Mouse (Mus musculus) layer of hippocampus, adult 18-20 months (tissue): ENCODE measurements around the gene Ccdc155. TPM values are rescaled to one million over a fixed set of nuclear protein-coding genes. Genes with fewer than 3 reads are reported as not detected.

Source experiments
- DNase-seq, 2 experiments: peaks; one replicate each; pipeline ENCODE4 v3.0.0; 2022; ENCODE audit warnings: low spot score in 2 of 2
- microRNA-seq, 2 experiments: library from miRNA; unstranded; fragments of <30 nt; microRNA quantifications; one replicate each; pipeline ENCODE4 v1.2.0; 2021
- total RNA-seq, 2 experiments: library from RNA; stranded (reverse); gene quantifications; 2 replicates each; pipeline ENCODE4 v1.2.3; 2021

Ccdc155 gene
- total RNA-seq, 2 experiments from 2014 or later: 2.2 to 3.4 TPM

DNA sequence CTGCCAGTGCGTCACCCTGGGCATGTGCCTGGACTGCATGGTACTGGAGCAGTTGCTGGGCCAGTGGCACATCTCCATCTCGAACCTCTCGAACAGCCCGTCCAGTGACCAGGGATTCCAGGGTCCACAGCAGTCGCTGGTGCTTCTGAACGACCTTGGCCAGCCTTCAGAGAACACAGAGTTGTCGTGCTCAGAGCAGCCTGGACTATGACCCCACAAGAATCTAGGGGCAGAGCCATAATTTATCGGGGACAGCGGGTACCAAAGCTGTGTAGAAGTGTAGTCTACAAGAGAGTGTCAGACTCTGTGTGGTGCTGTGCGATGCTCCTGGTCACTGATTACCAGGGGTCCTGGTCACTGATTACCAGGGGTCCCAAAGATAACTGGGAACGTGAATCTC is 56.8 kb downstream of the Ccdc155 start:
- DNase-seq: no peak

DNA sequence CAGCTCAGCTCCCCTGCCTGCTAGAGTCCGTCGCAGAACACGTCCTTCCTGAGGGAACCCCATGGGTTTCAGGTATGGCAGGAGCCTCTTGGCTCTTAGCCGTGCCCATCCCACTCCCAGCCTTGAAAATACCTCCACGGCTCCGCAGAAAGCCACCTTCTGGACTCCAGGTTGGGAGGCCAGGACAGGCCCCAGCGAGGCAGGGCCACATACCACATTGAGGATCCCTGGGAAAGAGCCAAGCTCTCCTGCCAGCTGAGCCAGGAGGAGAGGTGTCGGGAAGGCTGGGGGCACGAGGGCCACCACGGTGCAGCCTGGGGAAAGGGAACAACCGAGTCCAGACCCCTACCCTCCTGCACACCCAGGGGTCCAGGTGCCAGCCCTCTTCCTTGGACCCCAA is 57.4 kb downstream of the Ccdc155 start:
- no peak for DNase-seq

DNA sequence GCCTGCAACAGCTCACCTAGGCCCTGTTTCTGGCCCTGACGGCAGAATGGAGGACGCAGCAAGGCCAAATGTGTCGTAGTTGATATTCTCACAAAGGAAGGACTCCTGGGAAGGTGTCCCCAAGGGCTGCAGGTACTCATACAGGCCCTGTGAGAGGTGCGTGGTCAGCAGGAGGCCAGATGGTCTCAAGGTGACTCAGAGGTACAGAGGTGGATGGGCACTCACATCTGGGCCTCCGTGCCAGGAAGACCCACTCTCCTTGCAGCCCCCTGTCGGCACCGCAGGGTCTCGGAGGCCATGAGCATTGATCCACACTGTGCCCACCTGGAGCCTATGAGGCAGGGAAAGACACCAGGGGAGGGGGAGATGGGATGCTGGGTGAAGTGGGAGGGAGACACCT is 59.2 kb downstream of the Ccdc155 start:
- DNase-seq: no peak

DNA sequence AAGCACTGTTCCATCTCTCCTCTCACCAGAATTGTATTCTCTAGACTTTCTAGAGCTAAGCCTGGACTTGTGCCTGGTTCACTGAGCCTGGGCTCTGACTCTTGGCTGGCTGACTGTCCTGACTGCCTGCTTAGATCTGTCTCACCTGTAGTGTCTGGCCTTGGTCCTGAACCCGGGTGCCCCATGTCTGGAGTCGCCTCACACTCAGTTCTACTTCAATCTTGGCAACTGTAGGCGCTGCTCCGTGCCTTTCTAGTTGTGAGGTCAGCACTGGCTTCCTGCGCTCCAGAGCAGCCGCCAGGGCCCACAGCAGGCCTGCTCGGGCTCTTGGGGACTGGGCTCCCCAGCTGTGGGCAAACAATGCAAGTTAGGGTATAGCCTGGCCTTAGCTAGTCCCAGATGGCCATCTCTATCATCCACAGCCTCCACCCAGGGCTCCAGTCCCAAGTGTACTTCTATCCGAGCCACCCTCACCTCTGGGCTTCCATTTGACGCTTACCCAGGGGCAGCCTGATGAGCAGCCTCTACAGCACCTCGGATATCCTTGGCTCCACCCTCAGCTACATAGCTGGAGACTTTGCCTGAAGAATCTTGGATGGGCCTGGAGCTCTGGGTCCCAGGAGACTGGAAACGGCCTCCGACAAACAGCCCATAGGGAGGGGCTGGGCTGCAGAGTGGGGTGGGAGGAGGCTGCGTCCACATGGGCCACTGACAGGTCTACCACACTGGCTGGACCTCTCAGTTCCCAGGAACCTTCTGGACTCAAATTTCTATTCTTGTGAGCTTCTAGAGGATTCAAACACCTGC is 60.1 kb downstream of the Ccdc155 start:
- DNase-seq: no peak

DNA sequence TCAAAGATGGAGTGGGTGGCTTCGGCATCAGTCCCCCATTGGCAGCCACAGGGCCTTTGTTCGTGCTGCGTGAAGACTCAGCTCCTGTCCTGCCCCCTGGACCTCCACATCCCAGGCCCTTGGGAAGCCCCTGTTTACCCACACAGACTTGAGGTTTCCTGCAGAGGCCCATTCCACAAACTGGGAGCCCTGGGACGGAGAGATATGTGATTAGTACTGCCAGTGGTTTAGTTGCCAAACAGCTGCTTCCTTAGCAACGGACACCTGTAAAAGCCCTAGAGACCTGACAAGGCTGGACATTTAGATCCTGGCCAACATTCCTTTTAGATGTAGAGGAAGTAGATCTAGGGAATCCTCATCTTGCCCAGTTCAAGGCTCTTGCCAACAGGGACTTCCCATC is 62.8 kb downstream of the Ccdc155 start:
- no peak for DNase-seq

DNA sequence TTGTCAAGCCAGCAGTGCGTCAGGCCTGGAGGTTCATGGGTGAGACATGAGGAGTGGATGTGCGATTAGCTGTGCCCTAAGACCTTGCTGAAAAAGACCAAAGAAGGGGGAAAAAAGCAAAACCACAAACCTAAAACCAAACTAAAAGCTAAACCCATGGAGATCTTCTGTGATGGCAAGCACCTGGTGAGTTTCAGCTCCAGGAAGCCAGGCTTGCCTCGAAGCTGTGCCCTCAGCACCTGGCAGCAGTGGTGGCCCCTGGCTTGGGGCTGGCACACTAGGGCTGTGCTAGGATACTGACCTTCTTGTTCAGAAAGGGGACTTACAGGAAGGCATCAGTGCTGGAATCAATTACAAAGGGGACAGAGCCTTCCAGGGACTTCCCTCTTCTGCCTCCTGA is 63.4 kb downstream of the Ccdc155 start:
- DNase-seq: no peak

DNA sequence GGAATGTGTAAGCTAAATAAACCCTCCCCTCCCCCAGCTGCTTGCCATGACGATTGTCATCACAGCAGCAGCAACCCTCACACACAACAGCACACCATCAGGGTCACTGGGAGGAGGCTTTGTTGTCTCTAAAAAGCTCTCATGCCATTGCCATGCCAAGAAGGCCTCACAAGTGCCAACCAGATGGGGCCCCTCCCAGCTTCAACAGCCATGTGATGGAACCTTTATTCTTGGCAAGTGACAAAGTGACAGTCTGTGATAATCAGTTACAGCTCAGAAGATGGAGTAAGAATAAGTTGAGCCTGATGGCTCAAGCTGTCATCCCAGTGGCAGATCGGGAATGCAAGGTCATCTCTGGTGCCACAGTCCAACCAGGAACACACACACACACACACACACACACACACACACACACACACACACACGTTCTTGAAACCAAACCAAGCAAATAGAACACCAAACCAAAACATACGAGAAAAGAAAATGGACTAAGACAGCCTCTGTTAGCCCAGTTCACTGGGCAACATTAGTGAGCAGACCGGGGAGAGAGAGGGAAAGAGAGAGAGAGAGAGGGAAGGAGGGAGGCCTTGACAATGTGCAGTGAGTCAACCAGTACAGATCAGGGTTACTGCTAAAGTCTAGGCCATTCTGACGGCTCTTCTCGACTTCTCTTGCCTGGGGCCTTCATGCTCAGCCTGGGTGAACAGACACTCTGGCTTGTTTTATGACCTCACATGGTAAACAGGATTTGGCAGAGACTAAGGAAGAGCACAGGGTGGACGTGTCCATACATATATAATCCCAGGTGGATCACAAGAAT is 64.6 kb downstream of the Ccdc155 start:
- DNase-seq: no peak

DNA sequence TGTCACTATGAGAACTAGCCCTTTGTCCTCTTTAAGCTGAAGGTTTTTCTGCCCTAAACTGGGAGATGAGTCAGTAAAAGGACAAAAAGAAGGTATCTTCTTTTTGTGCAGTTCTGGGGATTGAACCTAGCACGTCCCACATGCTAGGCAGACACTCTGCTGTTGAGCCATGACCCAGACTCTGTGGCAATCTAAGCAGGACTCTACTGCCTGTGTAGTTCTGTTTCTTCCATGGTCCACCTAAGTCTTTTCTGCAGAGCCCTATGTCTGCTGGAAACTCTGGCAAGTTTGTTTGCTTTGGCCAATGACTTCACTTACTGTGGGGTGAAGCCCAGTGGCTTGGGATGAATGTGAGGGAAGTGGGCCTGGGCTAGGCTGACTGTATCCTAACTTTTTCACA is 66.3 kb downstream of the Ccdc155 start:
- no peak for DNase-seq

DNA sequence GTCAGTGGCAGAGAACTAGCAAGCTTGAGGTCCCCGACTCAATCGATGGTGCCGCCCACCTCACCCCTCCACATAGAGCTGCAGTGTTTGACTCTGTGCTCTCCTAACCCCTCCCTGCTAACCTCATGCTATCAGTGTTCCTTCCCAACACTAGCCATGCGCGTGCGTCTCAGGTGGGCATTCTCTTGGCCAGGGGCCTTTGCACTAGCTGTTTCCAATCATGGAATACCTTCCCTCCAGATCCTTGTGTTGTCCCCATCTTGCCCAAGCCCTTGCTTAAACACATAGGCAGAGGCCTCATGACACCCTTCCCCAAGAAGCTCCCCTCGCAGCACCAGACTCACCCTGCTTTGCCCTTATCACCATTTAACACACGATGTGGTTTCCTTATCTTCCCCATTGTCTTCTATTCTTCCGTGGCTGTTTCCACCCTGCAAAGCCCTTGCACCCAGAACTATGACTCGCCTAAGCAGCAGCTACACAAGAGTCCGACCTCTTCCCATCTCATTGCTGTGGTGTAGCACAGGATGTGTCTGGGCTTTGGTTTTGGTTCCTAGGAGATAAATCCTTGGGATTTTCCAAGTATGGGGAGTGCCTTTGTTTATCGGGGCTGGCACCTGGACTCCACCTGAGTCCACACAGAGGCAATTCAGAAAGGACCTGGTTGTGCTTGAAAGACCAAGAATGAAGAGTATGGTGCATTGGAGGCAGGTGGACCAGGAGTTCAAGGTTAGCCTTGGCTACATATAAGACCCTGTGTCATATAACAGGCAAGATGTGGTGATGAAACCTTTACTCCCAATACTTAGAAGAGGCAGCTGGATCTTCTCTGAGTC is 67.3 kb downstream of the Ccdc155 start:
- DNase-seq: no peak

DNA sequence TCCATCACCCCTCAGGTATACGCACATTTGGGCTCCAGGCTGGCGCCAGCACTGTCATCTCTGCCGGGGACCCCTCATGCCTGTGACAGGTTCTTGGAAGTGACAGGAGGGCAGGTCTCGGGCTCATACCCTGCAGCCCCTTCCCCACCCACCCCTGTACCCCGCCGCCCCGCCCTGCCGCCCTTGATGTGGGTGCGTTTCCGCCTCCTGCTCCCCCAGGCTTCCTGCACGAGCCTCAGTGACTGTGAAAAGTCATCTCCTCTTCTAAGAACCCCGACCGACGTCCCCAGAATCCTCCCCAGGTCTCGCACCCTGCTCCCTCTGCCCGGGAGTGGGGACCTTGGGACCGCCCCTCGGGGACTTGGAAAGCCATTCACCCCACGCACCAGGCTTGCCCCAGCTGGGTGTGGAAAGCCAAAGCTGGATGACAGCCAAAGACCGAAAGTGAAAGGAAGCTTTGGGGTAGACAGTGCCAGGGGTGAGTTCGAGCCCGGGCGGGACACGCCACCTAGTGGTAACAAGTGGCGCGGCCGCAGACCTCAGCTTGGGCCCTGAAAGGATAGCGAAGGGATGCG is 68.6 kb downstream of the Ccdc155 start, which contains the start of the genes Gm45713 and Flt3l:
Gm45713 (minus strand) TSS at position 239 of the 575 bp plus-strand sequence.
Flt3l (minus strand) TSS at position 440 of the 575 bp plus-strand sequence.
- DNase-seq: peak; percentile 84 to 93

DNA sequence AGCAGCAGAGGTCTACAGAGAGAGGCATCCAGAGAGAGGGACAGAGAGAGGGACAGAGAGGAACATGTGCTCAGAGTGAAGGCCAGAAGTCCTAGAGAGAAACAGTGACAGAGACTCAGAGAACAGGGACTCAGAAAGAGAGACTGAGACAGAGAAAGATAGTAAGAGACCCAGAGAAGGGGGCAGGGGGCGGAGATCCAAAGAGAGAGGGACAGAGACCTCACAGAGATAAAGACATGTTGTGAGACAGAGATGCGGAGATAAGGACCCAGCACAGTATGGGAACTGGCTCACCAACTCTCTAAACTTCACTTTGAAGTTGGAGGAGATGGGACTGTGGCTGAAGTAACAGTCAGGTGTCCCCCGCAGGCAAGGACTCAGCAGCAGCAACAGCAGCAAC is 69.3 kb downstream of the Ccdc155 start:
- no peak for DNase-seq

DNA sequence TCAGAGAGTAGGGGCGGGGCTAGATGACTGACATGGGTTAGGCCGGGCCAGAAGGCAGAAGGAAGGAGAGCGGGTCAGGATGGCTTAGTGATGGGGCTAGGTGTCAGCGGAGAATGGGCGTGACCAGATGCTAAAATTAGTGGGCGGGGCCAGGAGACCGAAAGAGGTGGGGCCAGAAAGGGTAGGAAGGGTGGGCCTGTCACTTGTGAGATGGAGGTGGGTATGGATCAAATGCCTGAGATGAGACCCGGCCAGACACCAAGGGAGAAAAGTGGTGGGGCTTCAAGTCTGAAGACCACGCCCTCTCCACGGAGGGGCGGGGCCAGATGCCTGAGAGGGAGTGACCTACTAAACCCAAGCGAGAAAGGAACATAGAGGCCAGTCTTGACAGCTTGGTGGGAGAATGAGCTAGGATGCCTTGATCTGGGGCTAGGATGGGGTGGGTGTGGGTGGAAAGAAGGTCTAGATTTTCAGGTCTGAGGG is 70.1 kb downstream of the Ccdc155 start:
- no peak for DNase-seq

Small RNA genes lying within 50 kb of the gene (microRNA-seq; reads per million reads assigned to microRNA genes)
- gene Mir7055: 2.0 to 3.9 reads per million in 2 experiments

Other genes with a start within 250 kb of the Ccdc155 start
- gene Cpt1c, start 230.0 kb downstream of the Ccdc155 start, total RNA-seq: 100 to 1,000 TPM; 129 to 136 TPM
- 100 to 1,000 TPM; 172 to 183 TPM for gene Prmt1, start 218.3 kb downstream of the Ccdc155 start, total RNA-seq
- 10 to 100 TPM; 41.5 to 43.7 TPM for gene Irf3, start 207.2 kb downstream of the Ccdc155 start, total RNA-seq
- 1 to 10 TPM; 3.1 TPM for gene Bcl2l12, start 206.2 kb downstream of the Ccdc155 start, total RNA-seq
- gene Scaf1, start 188.5 kb downstream of the Ccdc155 start, total RNA-seq: 100 to 1,000 TPM; 159 to 168 TPM
- gene Rras, start 186.9 kb downstream of the Ccdc155 start, total RNA-seq: 10 to 100 TPM; 11.6 to 12.9 TPM
- gene Prr12, start 152.0 kb downstream of the Ccdc155 start, total RNA-seq: 10 to 100 TPM; 75.7 to 77.5 TPM
- 10 to 100 TPM; 50.8 to 57.6 TPM for gene Nosip, start 142.5 kb downstream of the Ccdc155 start, total RNA-seq
- gene Prrg2, start 142.2 kb downstream of the Ccdc155 start, total RNA-seq: 1 to 10 TPM; 5.9 TPM
- 1 to 10 TPM; 7.4 to 8.5 TPM for gene Rcn3, start 112.7 kb downstream of the Ccdc155 start, total RNA-seq
- gene Fcgrt, start 101.0 kb downstream of the Ccdc155 start, total RNA-seq: 10 to 100 TPM; 14.8 to 18.7 TPM
- 100 to 1,000 TPM; 481 to 486 TPM for gene Rps11, start 80.5 kb downstream of the Ccdc155 start, total RNA-seq
- gene Rpl13a, start 76.1 kb downstream of the Ccdc155 start, total RNA-seq: 100 to 1,000 TPM; 866 to 870 TPM
- gene Gm45713, start 68.7 kb downstream of the Ccdc155 start, total RNA-seq: not detected
- gene Flt3l, start 68.5 kb downstream of the Ccdc155 start, total RNA-seq: 1 to 10 TPM; 6.9 to 9.5 TPM
- gene Pih1d1, start 50.6 kb downstream of the Ccdc155 start, total RNA-seq: 10 to 100 TPM; 43.2 to 44.5 TPM
- gene Aldh16a1, start 50.3 kb downstream of the Ccdc155 start, total RNA-seq: 10 to 100 TPM; 11.4 to 16.3 TPM
- gene Slc17a7, start 40.9 kb downstream of the Ccdc155 start, total RNA-seq: 1,000 to 10,000 TPM; 1,340 to 1,403 TPM
- under 1 TPM in 1 of 2 experiments, not detected in 1; 0.18 TPM for gene Gfy, start 25.3 kb downstream of the Ccdc155 start, total RNA-seq
- gene Pth2, start 23.9 kb downstream of the Ccdc155 start, total RNA-seq: not detected
- 1 to 10 TPM; 1.9 to 3.1 TPM for gene Dkkl1, start 7.3 kb upstream of the Ccdc155 start, total RNA-seq
- gene Tead2, start 10.9 kb upstream of the Ccdc155 start, total RNA-seq: 1 to 10 TPM; 3.2 to 4.2 TPM
- 1 to 10 TPM; 4.5 to 4.8 TPM for gene Cd37, start 34.2 kb upstream of the Ccdc155 start, total RNA-seq
- gene Slc6a16, start 36.2 kb upstream of the Ccdc155 start, total RNA-seq: 1 to 10 TPM; 1.3 to 2.6 TPM
- not detected for gene Slc6a21, start 72.6 kb upstream of the Ccdc155 start, total RNA-seq
- gene Trpm4, start 128.9 kb upstream of the Ccdc155 start, total RNA-seq: 10 to 100 TPM in 1 of 2 experiments, 1 to 10 TPM in 1; 9.7 to 16.2 TPM
- gene Hrc, start 130.4 kb upstream of the Ccdc155 start, total RNA-seq: under 1 TPM; 0.17 to 0.18 TPM
- 100 to 1,000 TPM; 132 to 139 TPM for gene Ppfia3, start 162.1 kb upstream of the Ccdc155 start, total RNA-seq
- gene Lin7b, start 165.7 kb upstream of the Ccdc155 start, total RNA-seq: 100 to 1,000 TPM; 134 to 144 TPM
- 100 to 1,000 TPM; 364 to 405 TPM for gene Snrnp70, start 190.8 kb upstream of the Ccdc155 start, total RNA-seq
- gene Kcna7, start 200.8 kb upstream of the Ccdc155 start, total RNA-seq: not detected
- gene Ntf5, start 208.8 kb upstream of the Ccdc155 start, total RNA-seq: not detected
- gene Lhb, start 215.9 kb upstream of the Ccdc155 start, total RNA-seq: under 1 TPM in 1 of 2 experiments, not detected in 1; 0.50 TPM
- gene Gys1, start 230.0 kb upstream of the Ccdc155 start, total RNA-seq: 10 to 100 TPM; 13.5 to 15.4 TPM
- 10 to 100 TPM; 34.6 to 37.7 TPM for gene Ruvbl2, start 233.2 kb upstream of the Ccdc155 start, total RNA-seq